Mouse (Mus musculus) G1E (cell line): ENCODE data around the gene Sctr.

Experiments
- CTCF ChIP-seq: IDR thresholded peaks from 2 replicates; pipeline ENCODE4 v1.5.1; 2012; ENCODE audit warnings: low read depth, low read length, inconsistent platforms, mixed read lengths
- POLR2AphosphoS5 ChIP-seq: IDR thresholded peaks from 2 replicates; pipeline ENCODE4 v1.6.1; 2012; ENCODE audit warnings: low read depth, low read length, inconsistent platforms; ENCODE audit not compliant: insufficient replicate concordance

- TF ChIP-seq POLR2AphosphoS5 (no peak), CTCF (no peak)
Observed at GRCm38 (mm10) chr1:120060687-120061086, 54.0 kb downstream of the Sctr start.
